Mouse (Mus musculus): ENCODE measurements around the gene Cd55b. TPM values are rescaled to one million over a fixed set of nuclear protein-coding genes. Genes with fewer than 3 reads are reported as not detected.
"Not testable (repeated sequence)": the region's sequence is repeated elsewhere in the genome, so short reads cannot be mapped to it uniquely, and the experiment has no call there.

The Cd55b gene
- polyA plus RNA-seq (2016; fragmentation: Nextera tagmentation; extraction: Ambion mirVana), result not detected in 2 replicates

- Histone ChIP-seq H3K4me3 (no peak within 1 kb of the TSS), H3K27ac (no peak within 1 kb of the TSS), H3K27me3 (no peaks in the 10 kb centered on the region), H3K36me3 (no peaks in the 10 kb centered on the region), H3K4me1 (peaks cover 3% of the 10 kb centered on the region; the same call in 1 of the 2 replicates), H3K9me3 (replicated peaks) (no peaks in the 10 kb centered on the region), H3K4me2 (replicated peaks) (no peak within 1 kb of the TSS), H3K9ac (no peak within 1 kb of the TSS)
- 55% methylated on average over 18 of the region's 18 CpGs for WGBS
- peak; percentile 56 for ATAC-seq (ENCODE audit: low FRiP score)
These were observed at the start of gene Cd55b for GRCm38 (mm10) chr1:130422664-130423111. Gene Cd55b (minus strand): TSS chr1:130423009.

GRCm38 (mm10) chr1:130470074-130470473 is 47.3 kb upstream of the Cd55b start:
- Histone ChIP-seq H3K27ac (no peak overlapping the region), H3K9ac (no peak overlapping the region), H3K36me3 (no peaks in the 10 kb centered on the region), H3K27me3 (no peaks in the 10 kb centered on the region), H3K4me1 (no peaks in the 10 kb centered on the region), H3K4me3 (no peak overlapping the region), H3K4me2 (replicated peaks) (no peak overlapping the region), H3K9me3 (replicated peaks) (no peaks in the 10 kb centered on the region)
- WGBS, result 82% methylated on average over 4 of the region's 4 CpGs
- ATAC-seq (ENCODE audit: low FRiP score), result no peak

DNA sequence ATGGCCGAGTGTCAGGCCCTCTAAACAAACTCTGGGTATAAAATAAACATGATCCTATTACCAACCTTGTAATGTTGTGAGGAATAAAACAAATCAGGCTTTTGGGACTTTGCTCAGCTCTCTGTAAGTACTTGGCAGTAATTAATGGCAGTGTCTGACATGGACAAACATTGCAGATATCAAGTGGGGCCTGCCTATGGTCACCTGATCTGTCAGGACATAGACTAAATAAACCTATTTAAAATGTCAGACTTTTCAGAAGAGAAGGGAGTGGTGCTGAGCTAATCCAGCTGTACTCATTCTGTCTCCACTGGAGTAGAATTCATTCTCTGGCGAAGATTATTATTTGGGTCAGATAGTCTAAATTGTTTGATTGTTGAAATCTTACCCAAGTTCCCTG is 44.6 kb upstream of the Cd55b start:
- Histone ChIP-seq H3K27me3 (no peaks in the 10 kb centered on the region), H3K27ac (no peak overlapping the region), H3K4me3 (no peak overlapping the region), H3K9ac (no peak overlapping the region), H3K4me1 (no peaks in the 10 kb centered on the region), H3K4me2 (replicated peaks) (no peak overlapping the region), H3K36me3 (no peaks in the 10 kb centered on the region), H3K9me3 (replicated peaks) (no peaks in the 10 kb centered on the region)
- 78% methylated on average over 2 of the region's 2 CpGs for WGBS
- ATAC-seq (ENCODE audit: low FRiP score), result no peak

DNA sequence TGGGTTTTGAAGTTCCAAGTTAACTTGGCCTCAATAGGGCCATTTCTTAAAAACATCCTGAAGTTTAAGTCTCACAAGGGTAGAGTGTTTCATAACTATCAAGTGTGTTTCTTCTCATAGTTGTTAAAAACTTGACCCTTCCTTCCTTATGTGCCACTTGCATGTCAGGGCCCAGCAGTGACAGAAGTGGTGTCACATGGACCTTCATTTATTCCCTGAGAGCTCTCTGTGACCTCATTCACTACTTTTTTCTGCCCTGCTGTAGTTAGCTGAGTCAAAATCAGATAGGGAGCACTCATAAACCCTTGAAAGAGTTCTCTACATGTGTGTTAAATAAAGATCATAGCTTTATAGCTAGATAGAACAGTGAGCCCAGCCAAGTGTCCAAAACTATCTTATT is 41.4 kb upstream of the Cd55b start:
- H3K4me3 ChIP-seq, result no peak overlapping the region
- no peak for ATAC-seq (ENCODE audit: low FRiP score)
- no peaks in the 10 kb centered on the region for H3K27me3 ChIP-seq
- H3K4me2 ChIP-seq (replicated peaks), result no peak overlapping the region
- no peaks in the 10 kb centered on the region for H3K36me3 ChIP-seq
- no peaks in the 10 kb centered on the region for H3K9me3 ChIP-seq (replicated peaks)
- no peak overlapping the region for H3K27ac ChIP-seq
- H3K4me1 ChIP-seq, result no peaks in the 10 kb centered on the region
- H3K9ac ChIP-seq, result no peak overlapping the region

GRCm38 (mm10) chr1:130462867-130463266 is 40.1 kb upstream of the Cd55b start:
- no peaks in the 10 kb centered on the region for H3K27me3 ChIP-seq
- no peaks in the 10 kb centered on the region for H3K4me1 ChIP-seq
- peak overlapping the region; percentile 58 for H3K9ac ChIP-seq
- H3K4me2 ChIP-seq (replicated peaks), result peak overlapping the region; percentile 80
- no peak overlapping the region; the same call in 1 of the 2 replicates for H3K27ac ChIP-seq
- ATAC-seq (ENCODE audit: low FRiP score), result peak; percentile 91
- H3K9me3 ChIP-seq (replicated peaks), result no peaks in the 10 kb centered on the region
- H3K4me3 ChIP-seq, result peak overlapping the region; percentile 61
- WGBS, result 6% methylated on average over 4 of the region's 4 CpGs
- H3K36me3 ChIP-seq, result no peaks in the 10 kb centered on the region

GRCm38 (mm10) chr1:130462084-130462861 is 39.5 kb upstream of the Cd55b start, which contains the start of gene Cd55:
Gene Cd55 (minus strand): TSS chr1:130462744.
- Histone ChIP-seq H3K4me3 (peak within 1 kb of the TSS; percentile 61), H3K27ac (no peak within 1 kb of the TSS; the same call in 1 of the 2 replicates), H3K9me3 (replicated peaks) (no peaks in the 10 kb centered on the region), H3K4me1 (no peaks in the 10 kb centered on the region), H3K36me3 (no peaks in the 10 kb centered on the region), H3K27me3 (no peaks in the 10 kb centered on the region), H3K4me2 (replicated peaks) (peak within 1 kb of the TSS; percentile 80), H3K9ac (peak within 1 kb of the TSS; percentile 58)
- WGBS, result under 1% methylated on average over 43 of the region's 45 CpGs
- peak; percentile 97 for ATAC-seq (ENCODE audit: low FRiP score)

DNA sequence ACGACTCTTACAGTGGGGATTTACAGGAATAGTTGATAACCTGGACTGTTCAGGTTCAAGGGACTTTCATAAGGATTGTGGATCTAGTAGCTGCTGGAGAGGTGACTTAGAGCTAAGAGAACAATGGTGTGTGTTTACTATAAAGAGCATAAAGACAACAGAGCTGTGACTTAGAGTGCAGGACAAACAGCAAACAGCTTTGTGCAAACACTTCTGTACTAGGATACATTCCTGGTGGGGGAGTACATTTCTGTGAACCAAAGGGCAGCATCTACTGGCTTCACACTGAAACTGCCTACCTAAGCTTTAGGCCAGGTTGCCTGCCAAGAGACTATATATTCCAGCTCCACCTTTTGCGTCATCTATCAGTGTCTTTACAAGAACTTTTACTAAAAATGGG is 32.3 kb upstream of the Cd55b start:
- H3K36me3 ChIP-seq, result no peaks in the 10 kb centered on the region
- 91% methylated on average over 2 of the region's 2 CpGs for WGBS
- no peak for ATAC-seq (ENCODE audit: low FRiP score)
- no peak overlapping the region for H3K27ac ChIP-seq
- H3K4me3 ChIP-seq, result no peak overlapping the region
- no peaks in the 10 kb centered on the region for H3K4me1 ChIP-seq
- no peaks in the 10 kb centered on the region for H3K9me3 ChIP-seq (replicated peaks)
- no peak overlapping the region for H3K9ac ChIP-seq
- H3K4me2 ChIP-seq (replicated peaks), result no peak overlapping the region
- H3K27me3 ChIP-seq, result no peaks in the 10 kb centered on the region

- H3K9me3 ChIP-seq (replicated peaks); H3K27me3 ChIP-seq; H3K9ac ChIP-seq; H3K4me1 ChIP-seq; ATAC-seq (ENCODE audit: low FRiP score); H3K36me3 ChIP-seq; H3K4me3 ChIP-seq; H3K4me2 ChIP-seq (replicated peaks); H3K27ac ChIP-seq: not testable (repeated sequence)
- 75% methylated on average over 1 of the region's 1 CpGs for WGBS
These were observed 20.1 kb upstream of the Cd55b start for GRCm38 (mm10) chr1:130442930-130443329.

- Histone ChIP-seq H3K27me3 (no peaks in the 10 kb centered on the region), H3K9me3 (replicated peaks) (0 out of 2 replicates have a peak, but pooled peaks cover 3% of the 10 kb centered on the region), H3K4me3 (no peak overlapping the region), H3K4me2 (replicated peaks) (no peak overlapping the region), H3K27ac (no peak overlapping the region), H3K36me3 (no peaks in the 10 kb centered on the region), H3K4me1 (no peaks in the 10 kb centered on the region), H3K9ac (no peak overlapping the region)
- 78% methylated on average over 4 of the region's 4 CpGs for WGBS
- ATAC-seq (ENCODE audit: low FRiP score), result no peak
These were observed 8.1 kb upstream of the Cd55b start for GRCm38 (mm10) chr1:130430920-130431319.

- not testable (repeated sequence) for H3K27me3 ChIP-seq; H3K27ac ChIP-seq; H3K4me3 ChIP-seq; H3K4me2 ChIP-seq (replicated peaks); H3K9me3 ChIP-seq (replicated peaks); ATAC-seq (ENCODE audit: low FRiP score); H3K9ac ChIP-seq; H3K36me3 ChIP-seq; H3K4me1 ChIP-seq
These were observed 5.9 kb upstream of the Cd55b start for GRCm38 (mm10) chr1:130428667-130429066.

DNA sequence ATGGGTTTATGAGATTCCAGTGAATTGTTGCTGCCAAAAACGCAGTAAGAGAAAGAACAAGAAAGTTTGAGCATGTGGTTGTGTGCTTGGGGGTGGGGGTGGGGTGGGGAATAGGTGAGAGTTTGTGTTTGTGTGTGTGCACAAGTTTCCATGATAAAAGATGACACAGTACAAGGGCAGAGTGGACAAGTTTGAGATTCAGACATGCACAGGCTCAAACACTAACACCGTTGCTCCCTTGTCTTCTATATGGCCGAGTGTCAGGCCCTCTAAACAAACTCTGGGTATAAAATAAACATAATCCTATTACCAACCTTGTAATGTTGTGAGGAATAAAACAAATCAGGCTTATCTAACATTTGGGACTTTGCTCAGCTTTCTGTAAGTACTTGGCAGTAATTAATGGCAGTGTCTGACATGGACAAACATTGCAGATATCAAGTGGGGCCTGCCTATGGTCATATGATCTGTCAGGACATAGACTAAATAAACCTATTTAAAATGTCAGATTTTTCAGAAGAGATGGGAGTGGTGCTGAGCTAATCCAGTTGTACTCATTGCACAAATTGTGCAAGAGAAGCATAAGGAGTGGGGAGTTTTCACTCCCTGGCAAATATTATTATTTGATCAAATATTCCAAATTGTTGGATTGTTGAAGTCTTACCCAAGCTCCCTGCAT is 4.5 kb upstream of the Cd55b start:
- H3K9ac ChIP-seq; H3K4me3 ChIP-seq; H3K4me2 ChIP-seq (replicated peaks); H3K9me3 ChIP-seq (replicated peaks); H3K27ac ChIP-seq; H3K4me1 ChIP-seq; ATAC-seq (ENCODE audit: low FRiP score); H3K27me3 ChIP-seq; H3K36me3 ChIP-seq: not testable (repeated sequence)
- WGBS, result 67% methylated on average over 3 of the region's 3 CpGs

DNA sequence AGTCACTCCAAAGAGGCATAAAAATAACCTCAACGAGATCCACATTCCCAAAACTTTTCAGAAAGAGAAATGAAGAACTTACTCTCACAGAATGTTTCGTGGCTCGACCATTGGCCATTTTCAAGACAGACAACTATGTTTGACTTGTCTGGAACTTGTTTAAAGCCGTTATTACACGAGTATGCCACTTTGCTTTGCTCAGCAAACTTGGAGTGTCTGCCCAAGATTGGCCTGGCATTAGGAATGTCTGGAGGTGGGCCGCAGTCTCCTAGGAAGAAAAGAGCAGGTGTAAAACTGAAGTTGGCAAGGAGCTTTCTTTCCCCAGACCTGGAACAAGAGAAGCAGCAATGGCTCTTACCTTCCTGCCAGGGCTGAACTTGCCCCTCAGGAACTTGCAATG is 776 bp downstream of the Cd55b start:
- H3K4me1 ChIP-seq; H3K4me2 ChIP-seq (replicated peaks); H3K9me3 ChIP-seq (replicated peaks); H3K27ac ChIP-seq; H3K9ac ChIP-seq; H3K36me3 ChIP-seq; H3K4me3 ChIP-seq; H3K27me3 ChIP-seq; ATAC-seq (ENCODE audit: low FRiP score): not testable (repeated sequence)
- WGBS, result no CpG with 5 or more reads among the region's 6 CpGs

DNA sequence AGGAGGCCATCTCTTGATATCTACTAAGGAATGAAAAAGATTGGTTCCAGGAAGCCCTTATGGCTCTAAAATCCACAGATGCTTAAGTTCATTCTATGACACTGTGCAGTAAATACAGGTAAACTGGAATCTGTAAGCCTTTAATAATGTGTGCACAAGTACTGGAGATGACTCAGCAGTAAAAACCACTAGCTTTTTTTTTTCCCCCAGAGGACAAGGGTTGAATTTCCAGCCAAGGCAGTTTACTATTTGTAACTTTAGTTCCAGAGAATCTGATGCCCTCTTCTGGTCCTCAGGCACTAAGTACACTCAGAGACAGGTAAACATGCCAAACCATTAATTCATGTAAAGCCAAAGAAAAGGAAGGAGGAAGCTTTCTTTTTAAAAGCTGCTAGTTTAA is 25.7 kb downstream of the Cd55b start:
- not testable (repeated sequence) for H3K4me1 ChIP-seq; H3K4me3 ChIP-seq; H3K9me3 ChIP-seq (replicated peaks); H3K27me3 ChIP-seq; ATAC-seq (ENCODE audit: low FRiP score); H3K36me3 ChIP-seq; H3K4me2 ChIP-seq (replicated peaks); H3K9ac ChIP-seq; H3K27ac ChIP-seq
